Mouse (Mus musculus) splenic B cell, adult 2 months (primary cell): ENCODE measurements around the gene Hnrnpul2.
A peak's percentile ranks its signal among the peaks of the same experiment; 100 is the strongest.

Experiments
- DNase-seq: peaks from one replicate; pipeline ENCODE4 v3.0.0-alpha.2; 2011; ENCODE audit warnings: low read depth, low spot score
- H3K27me3 ChIP-seq: 2 replicates; pipeline ENCODE4 v1.6.1; 2012; ENCODE audit warnings: mild to moderate bottlenecking, low read length, moderate library complexity, mixed read lengths; ENCODE audit not compliant: control insufficient read depth, poor library complexity, insufficient read depth, severe bottlenecking
- H3K36me3 ChIP-seq: 2 replicates; pipeline ENCODE4 v1.6.1; 2012; ENCODE audit warnings: mild to moderate bottlenecking, low read length, moderate library complexity, mixed read lengths; ENCODE audit not compliant: control insufficient read depth, poor library complexity, insufficient read depth, severe bottlenecking

Gene Hnrnpul2

GRCm38 (mm10) chr19:8803204-8803780 is 16.5 kb upstream of the Hnrnpul2 start:
- H3K36me3 ChIP-seq = no peaks in the 10 kb centered on the region
- no peaks in the 10 kb centered on the region for H3K27me3 ChIP-seq
- no peak for DNase-seq

GRCm38 (mm10) chr19:8803879-8804660 is 15.7 kb upstream of the Hnrnpul2 start:
- Histone ChIP-seq H3K36me3 (no peaks in the 10 kb centered on the region), H3K27me3 (no peaks in the 10 kb centered on the region)
- DNase-seq = no peak

- H3K36me3 ChIP-seq = peaks cover 3% of the 10 kb centered on the region
- H3K27me3 ChIP-seq = no peaks in the 10 kb centered on the region
- DNase-seq = peak; percentile 65
These were observed 13.0 kb upstream of the Hnrnpul2 start for GRCm38 (mm10) chr19:8806810-8807209.

GRCm38 (mm10) chr19:8815812-8816211 is 4.0 kb upstream of the Hnrnpul2 start:
- no peak for DNase-seq
- Histone ChIP-seq H3K27me3 (no peaks in the 10 kb centered on the region), H3K36me3 (peaks cover 12% of the 10 kb centered on the region; the same call in 1 of the 2 replicates)

GRCm38 (mm10) chr19:8817001-8817400 is 2.8 kb upstream of the Hnrnpul2 start:
- H3K27me3 ChIP-seq = no peaks in the 10 kb centered on the region
- H3K36me3 ChIP-seq = peaks cover 12% of the 10 kb centered on the region; the same call in 1 of the 2 replicates
- no peak for DNase-seq

- H3K27me3 ChIP-seq = no peaks in the 10 kb centered on the region
- DNase-seq = no peak
- H3K36me3 ChIP-seq = peaks cover 6% of the 10 kb centered on the region
These were observed 1.5 kb upstream of the Hnrnpul2 start for GRCm38 (mm10) chr19:8818301-8818798.

GRCm38 (mm10) chr19:8818801-8819595 is 812 bp upstream of the Hnrnpul2 start, which contains the start of gene Ttc9c:
TSS of gene Ttc9c (minus strand) at chr19:8819333.
- peaks cover 7% of the 10 kb centered on the region for H3K36me3 ChIP-seq
- no peaks in the 10 kb centered on the region for H3K27me3 ChIP-seq
- peak; percentile 95 for DNase-seq

GRCm38 (mm10) chr19:8820424-8820956 is 680 bp downstream of the Hnrnpul2 start:
- H3K36me3 ChIP-seq = peaks cover 18% of the 10 kb centered on the region
- H3K27me3 ChIP-seq = no peaks in the 10 kb centered on the region
- no peak for DNase-seq

- Histone ChIP-seq H3K36me3 (peaks cover 19% of the 10 kb centered on the region), H3K27me3 (no peaks in the 10 kb centered on the region)
- no peak for DNase-seq
These were observed 1.3 kb downstream of the Hnrnpul2 start for GRCm38 (mm10) chr19:8821146-8821545.

GRCm38 (mm10) chr19:8822696-8823095 is 2.9 kb downstream of the Hnrnpul2 start:
- H3K36me3 ChIP-seq = peaks cover 25% of the 10 kb centered on the region
- no peaks in the 10 kb centered on the region for H3K27me3 ChIP-seq
- no peak for DNase-seq

GRCm38 (mm10) chr19:8829660-8830059 is 9.8 kb downstream of the Hnrnpul2 start, which contains the start of gene AC129217.1:
TSS of gene AC129217.1 (plus strand) at chr19:8829773.
- Histone ChIP-seq H3K27me3 (no peaks in the 10 kb centered on the region), H3K36me3 (peaks cover 46% of the 10 kb centered on the region)
- no peak for DNase-seq

- no peaks in the 10 kb centered on the region for H3K27me3 ChIP-seq
- no peak for DNase-seq
- H3K36me3 ChIP-seq = peaks cover 39% of the 10 kb centered on the region
These were observed 10.9 kb downstream of the Hnrnpul2 start for GRCm38 (mm10) chr19:8830664-8831063.

- DNase-seq = no peak
- no peaks in the 10 kb centered on the region for H3K27me3 ChIP-seq
- H3K36me3 ChIP-seq = peaks cover 36% of the 10 kb centered on the region
These were observed 11.5 kb downstream of the Hnrnpul2 start for GRCm38 (mm10) chr19:8831262-8831661.

GRCm38 (mm10) chr19:8832971-8833370 is 13.2 kb downstream of the Hnrnpul2 start:
- no peaks in the 10 kb centered on the region for H3K27me3 ChIP-seq
- DNase-seq = no peak
- peaks cover 29% of the 10 kb centered on the region for H3K36me3 ChIP-seq
